Comparison of ENCODE assay signal across 8 mouse cellular contexts in the genomic region with DNA sequence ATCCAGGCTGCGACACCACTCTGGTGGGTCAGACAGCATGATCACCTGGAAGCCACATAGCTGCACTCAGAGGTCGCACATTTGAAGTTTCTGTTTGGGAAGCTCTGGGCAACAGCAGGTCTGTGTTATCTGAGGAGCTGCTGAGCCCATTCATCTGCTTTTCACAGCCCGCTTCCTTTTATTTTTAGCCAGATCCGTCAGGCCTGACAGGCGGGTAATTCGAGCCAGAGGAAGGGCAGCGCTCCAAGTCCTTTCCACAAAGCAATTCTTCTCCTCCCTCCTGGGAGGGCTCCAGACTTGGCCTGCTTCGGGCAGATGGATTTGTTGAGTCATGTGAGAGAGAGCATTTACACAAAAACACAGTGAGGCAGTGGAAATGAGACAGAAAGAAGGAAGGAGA.
DNase-seq lines count a peak whose midpoint lies in the region; ATAC-seq lines count a peak whose summit lies in the region.

No protein-coding gene starts in this region.

- 0 out of 2 replicates have a peak overlapping the region, but pooled peaks have one; percentile 10 for H3K4me3 ChIP-seq in forebrain, embryonic 16.5 days (replicated peaks; ENCODE audit: low read length)
- H3K4me3 ChIP-seq in liver, embryonic 13.5 days (replicated peaks), result no peak overlapping the region
- no peak overlapping the region for H3K4me3 ChIP-seq in neural tube, embryonic 12.5 days

- H3K4me2 ChIP-seq in forebrain, embryonic 16.5 days (ENCODE audit: low read length), result peak overlapping the region; percentile 40
- 0 out of 2 replicates have a peak overlapping the region, but pooled peaks have one; percentile 21 for H3K4me2 ChIP-seq in liver, embryonic 13.5 days
- H3K4me2 ChIP-seq in neural tube, embryonic 12.5 days (replicated peaks), result peak overlapping the region; percentile 44

- H3K9ac ChIP-seq in forebrain, embryonic 16.5 days (replicated peaks; ENCODE audit: low read depth, low read length), result no peak overlapping the region
- no peak overlapping the region for H3K9ac ChIP-seq in liver, embryonic 13.5 days
- 0 out of 2 replicates have a peak overlapping the region, but pooled peaks have one; percentile 10 for H3K9ac ChIP-seq in neural tube, embryonic 12.5 days

- DNase-seq in 416B (ENCODE audit: low read depth), result peak; percentile 87
- DNase-seq in cerebellum, adult 18-20 months, result peak; percentile 95 to 97
- peak; percentile 97 to 98 for DNase-seq in heart, postnatal 10 days
- DNase-seq in kidney, postnatal 4 days, result peak; percentile 87 to 93
- DNase-seq in liver, embryonic 13.5 days, result no peak
- peak; percentile 46 for DNase-seq in urinary bladder, adult 2 months (ENCODE audit: low spot score)

- H3K27me3 ChIP-seq in forebrain, embryonic 16.5 days (replicated peaks; ENCODE audit: control insufficient read depth, insufficient read depth, low read length), result no peaks in the 10 kb centered on the region
- no peaks in the 10 kb centered on the region for H3K27me3 ChIP-seq in liver, embryonic 13.5 days
- H3K27me3 ChIP-seq in neural tube, embryonic 12.5 days (replicated peaks), result no peaks in the 10 kb centered on the region

- intact Hi-C loops in heart, postnatal 10 days (cut with DNase I), result loop anchor here (1.0 to 5.0 kb wide), 2 partner anchors 34 to 234 kb away; no protein-coding TSS in a partner anchor

- peak; percentile 87 for ATAC-seq in forebrain, embryonic 16.5 days
- ATAC-seq in liver, embryonic 13.5 days (ENCODE audit: low read depth), result no peak
- peak; percentile 86 for ATAC-seq in neural tube, embryonic 12.5 days (ENCODE audit: low FRiP score, low read depth)

- H3K9me3 ChIP-seq in forebrain, embryonic 16.5 days (ENCODE audit: control insufficient read depth, low read length), result no peaks in the 10 kb centered on the region
- no peaks in the 10 kb centered on the region for H3K9me3 ChIP-seq in liver, embryonic 13.5 days (replicated peaks)
- no peaks in the 10 kb centered on the region for H3K9me3 ChIP-seq in neural tube, embryonic 12.5 days

- H3K27ac ChIP-seq in forebrain, embryonic 16.5 days (ENCODE audit: low read length), result peak overlapping the region; percentile 94
- H3K27ac ChIP-seq in liver, embryonic 13.5 days, result peak overlapping the region; percentile 64
- peak overlapping the region; percentile 73 for H3K27ac ChIP-seq in neural tube, embryonic 12.5 days

- peaks cover 54% of the 10 kb centered on the region for H3K4me1 ChIP-seq in forebrain, embryonic 16.5 days (replicated peaks; ENCODE audit: control insufficient read depth, insufficient read depth, low read length)
- H3K4me1 ChIP-seq in liver, embryonic 13.5 days (replicated peaks), result peaks cover 50% of the 10 kb centered on the region
- H3K4me1 ChIP-seq in neural tube, embryonic 12.5 days, result peaks cover 62% of the 10 kb centered on the region

- WGBS in forebrain, embryonic 16.5 days, result under 1% methylated on average over 8 of the region's 8 CpGs
- 3% methylated on average over 8 of the region's 8 CpGs for WGBS in liver, embryonic 13.5 days (ENCODE audit: insufficient replicate concordance)
- WGBS in neural tube, embryonic 12.5 days, result 0% methylated on average over 8 of the region's 8 CpGs

- no peaks in the 10 kb centered on the region for H3K36me3 ChIP-seq in forebrain, embryonic 16.5 days (ENCODE audit: control insufficient read depth, insufficient read depth)
- no peaks in the 10 kb centered on the region for H3K36me3 ChIP-seq in liver, embryonic 13.5 days
- H3K36me3 ChIP-seq in neural tube, embryonic 12.5 days, result peaks cover 6% of the 10 kb centered on the region; the same call in 1 of the 2 replicates
